Mouse (Mus musculus): Measurements from ENCODE around the gene E130308A19Rik.

E130308A19Rik gene

DNA sequence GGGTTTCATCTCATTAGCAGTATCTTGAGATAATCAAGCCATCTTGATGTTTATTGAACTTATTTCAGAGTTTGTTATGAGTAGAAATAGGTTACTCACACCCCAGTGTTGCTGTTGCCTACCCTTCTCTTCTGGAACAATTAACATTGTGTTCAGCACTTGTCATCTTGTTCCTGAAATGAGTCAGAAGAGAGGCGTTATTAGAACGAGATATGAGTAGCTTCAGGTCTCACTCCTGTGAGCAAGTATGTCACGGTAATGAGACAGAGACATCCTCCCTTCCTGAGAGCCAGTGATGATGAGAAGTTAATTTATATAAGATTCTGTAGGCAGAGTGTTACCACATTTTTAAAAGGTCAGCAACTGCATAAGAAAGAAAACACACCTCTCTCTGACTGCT lies 56.5 kb downstream of the E130308A19Rik start:
- no peak for DNase-seq (ENCODE audit: low spot score in 2 of 2)

DNA sequence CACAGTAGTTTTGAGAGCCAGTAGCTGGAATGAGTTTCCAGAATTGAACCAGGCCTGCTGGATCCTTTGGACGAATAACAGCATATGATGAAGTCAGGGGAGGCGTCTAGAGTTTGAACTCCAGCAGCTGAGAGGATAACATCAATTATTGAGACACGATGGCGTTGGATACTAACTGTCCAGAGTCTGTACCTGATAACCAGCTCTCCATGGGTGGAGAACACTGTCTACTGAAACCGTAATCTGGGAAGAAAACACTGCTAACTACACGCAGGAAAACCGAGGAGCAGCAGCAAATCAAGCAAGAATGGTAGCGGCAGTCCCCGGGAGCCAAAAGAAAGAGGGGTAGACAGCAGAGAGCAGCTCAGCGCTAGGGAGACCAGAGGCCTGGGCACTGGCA lies 56.9 kb downstream of the E130308A19Rik start:
- no peak for DNase-seq (ENCODE audit: low spot score in 2 of 2)

DNA sequence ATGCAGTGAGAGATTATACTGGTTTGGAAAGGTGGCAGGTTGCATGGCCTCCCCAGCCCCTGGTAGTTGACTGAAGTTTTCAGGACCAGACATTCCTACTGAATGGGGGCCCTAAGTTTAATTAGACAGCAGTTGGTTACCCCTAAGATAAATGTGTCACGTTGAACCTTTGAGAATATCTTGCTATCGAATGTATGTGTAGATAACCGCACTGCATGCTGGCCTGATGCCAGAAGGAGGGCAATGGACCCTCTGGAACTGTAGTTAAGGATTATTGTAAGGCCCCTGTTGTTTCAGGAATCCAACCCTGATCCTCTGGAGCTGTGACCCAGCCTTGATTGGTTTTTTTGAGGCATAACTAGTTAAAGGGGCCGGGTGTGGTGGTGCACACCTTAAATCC lies 58.3 kb downstream of the E130308A19Rik start:
- DNase-seq (ENCODE audit: low spot score in 2 of 2) = no peak

DNA sequence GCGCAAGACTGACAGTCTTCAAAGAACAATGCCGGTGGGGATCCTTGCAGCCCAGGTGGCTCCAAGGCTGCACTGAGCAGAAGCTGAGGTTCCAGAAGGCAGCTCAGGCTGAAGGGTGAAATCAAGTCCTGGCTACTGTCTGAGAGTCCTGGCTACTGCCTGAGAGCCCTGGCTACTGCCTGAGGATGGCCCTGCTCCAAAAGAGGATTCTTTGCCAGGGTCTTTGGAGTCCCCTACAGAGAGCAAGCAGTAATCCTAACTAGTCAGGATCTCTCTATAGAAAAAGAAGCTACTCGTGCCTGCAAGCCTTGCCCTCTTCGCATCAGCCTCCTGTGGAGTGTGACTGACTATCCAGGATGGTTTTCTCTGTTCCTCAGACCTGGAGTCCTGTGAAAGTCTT lies 60.7 kb downstream of the E130308A19Rik start:
- no peak for DNase-seq (ENCODE audit: low spot score in 2 of 2)

DNA sequence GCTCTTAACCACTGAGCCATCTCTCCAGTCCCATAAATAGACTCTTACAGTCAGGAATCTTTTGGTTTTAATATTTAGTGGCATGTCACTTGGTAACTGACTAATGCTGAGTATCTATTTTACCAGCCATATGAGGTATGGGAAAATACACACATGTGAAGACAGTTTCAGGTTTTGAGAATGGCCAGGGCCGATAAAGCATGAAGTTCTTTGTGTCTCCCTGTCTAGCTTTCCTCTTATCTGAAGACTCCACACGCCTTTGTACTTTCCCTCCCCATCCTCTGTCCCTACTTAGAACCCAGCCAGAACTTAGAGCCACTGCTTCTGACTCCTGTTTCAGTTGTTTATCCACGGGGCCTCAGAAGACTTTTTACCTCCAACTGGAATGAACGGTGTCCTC lies 63.0 kb downstream of the E130308A19Rik start:
- DNase-seq (ENCODE audit: low spot score in 2 of 2) = no peak

DNA sequence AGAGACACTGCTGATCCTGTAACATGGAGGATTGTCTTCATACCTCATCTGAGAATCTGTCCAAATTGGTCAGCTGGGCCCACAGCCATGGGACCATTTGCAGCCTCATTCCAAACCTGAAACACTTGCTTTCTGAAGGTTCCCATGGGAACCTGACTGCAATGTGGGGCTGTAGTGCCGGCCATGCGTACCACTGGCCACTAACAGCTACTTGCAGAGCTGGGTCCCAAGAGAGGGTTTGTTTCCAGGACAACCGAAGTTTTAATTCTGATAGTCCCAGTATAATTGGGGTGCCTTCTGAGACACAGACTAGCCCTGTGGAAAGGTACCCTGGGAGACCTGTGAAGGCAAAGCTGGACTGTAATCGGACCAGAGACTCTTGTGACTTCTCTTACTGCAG lies 64.1 kb downstream of the E130308A19Rik start:
- DNase-seq (ENCODE audit: low spot score in 2 of 2) = no peak

DNA sequence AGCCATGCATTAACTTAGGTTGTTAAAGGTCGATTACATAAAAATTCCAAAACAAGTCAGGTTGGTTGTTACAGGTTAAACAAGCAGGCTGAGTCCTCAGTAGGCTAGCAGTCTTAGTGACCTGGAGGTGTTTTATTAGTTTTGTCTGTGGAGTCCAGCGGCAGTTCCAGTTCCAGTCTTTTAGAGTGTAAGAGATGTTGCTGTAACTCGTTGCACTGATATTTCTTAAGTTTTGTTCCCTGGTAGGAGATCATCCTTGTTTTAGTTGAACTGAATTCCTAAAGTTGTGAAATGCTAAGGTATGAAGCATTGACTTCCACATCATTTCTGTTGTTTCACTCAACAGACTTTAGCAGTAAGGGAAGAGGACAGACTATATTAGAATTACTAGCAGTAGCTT lies 70.8 kb downstream of the E130308A19Rik start:
- DNase-seq (ENCODE audit: low spot score in 2 of 2) = no peak

DNA sequence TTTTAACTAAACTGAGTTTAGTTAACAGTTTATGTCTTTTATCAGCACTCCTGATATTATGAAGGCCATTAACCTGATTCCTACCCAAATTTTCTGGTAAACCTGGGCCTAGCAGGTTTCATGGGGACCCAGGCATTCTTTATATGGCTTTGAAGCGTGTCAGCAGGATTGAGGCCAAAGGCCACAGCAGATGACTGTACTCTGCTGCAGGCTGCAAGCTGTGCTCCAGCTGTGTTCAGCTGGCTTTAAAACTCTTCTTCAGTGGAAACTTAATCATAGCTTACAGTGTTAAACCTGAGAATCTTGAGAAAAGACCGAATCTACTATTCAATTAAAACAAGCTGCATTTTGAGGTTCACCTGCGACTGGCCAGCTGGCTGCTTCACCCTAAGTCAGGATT lies 71.9 kb downstream of the E130308A19Rik start:
- DNase-seq (ENCODE audit: low spot score in 2 of 2) = no peak

DNA sequence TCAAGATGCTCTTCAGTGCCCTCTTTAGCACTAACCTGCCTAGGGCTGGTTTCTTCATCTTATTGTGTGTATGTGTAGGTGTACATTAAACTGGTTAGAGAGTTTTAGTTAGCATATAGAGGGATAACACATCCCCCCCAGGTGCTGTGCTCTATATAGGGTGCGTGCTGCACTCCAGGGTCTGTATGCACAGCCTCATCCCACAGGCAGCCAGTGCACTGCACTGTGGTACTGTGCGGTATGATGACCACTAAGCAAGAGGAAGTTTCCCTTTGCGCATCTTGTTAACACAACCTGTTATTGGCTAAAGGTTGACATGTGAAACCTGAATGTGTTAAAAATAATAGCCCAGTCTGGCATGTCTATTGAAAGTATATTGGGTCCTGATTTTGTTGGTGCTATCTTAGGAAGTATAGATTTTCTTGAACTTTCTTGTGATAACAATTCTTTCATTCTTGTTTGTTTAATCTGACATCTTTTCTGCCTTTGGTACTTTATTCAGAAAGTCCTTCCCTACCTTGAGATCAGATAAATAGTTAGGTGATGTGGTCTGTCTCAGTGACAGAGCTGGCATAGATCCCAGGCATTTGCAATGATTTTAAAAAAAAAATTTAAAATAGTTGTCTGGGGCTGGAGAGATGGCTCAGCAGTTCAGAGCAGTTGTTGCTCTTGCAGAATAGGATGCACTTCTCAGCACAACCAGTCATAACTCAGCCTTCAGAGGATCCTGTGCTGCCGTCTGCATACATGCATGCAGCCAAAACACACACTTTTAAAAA lies 73.2 kb downstream of the E130308A19Rik start:
- no peak for DNase-seq (ENCODE audit: low spot score in 2 of 2)

DNA sequence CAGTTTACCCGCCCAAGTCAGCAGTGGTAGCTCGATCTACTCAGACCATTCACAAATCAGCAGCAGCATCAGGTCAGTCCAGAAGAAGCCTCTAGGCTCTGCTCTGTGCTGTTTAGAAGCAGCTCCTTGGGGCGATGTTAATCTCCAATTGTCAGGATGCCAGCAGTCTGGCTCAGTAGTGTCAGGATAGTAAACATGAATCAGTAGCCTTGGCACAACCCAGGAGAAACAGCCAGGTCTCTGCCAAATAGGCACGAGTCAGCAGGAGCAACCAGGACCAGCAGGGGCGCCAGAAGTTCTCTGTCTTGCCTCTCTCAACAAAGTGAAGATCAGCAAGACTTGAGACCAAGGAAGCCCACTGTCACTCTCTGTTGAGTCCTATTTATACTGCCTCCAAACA lies 83.3 kb downstream of the E130308A19Rik start:
- no peak for DNase-seq (ENCODE audit: low spot score in 2 of 2)

DNA sequence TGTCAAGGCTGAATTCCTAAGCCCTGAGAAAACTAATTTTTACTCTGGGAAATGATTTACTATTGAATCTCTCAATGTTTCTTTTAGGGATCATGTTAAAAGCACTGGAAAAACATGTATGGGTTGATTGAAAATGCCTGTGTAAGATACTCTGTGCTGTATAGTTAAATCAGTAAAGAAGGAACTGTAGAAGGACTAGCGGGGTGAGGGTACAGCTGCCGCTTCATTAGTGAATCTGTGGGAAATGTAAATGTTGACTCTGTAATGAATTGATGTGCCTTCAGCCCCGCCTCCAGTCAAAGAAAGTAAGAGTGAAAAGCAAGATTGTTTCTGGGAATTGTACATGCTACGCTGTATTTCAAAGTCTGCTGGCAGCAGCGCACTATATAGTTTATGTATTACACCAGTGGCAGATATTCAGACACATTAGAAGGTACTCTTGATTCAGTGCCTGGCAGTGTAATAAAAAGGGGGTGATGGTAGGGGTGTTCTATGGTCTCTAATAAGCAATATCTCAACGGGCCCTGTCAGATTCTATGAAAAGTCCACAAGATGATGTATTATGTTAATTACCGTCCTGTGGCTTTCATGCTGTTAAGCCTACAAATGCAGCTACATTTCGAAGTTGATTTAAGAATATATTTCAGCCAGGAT lies 84.9 kb downstream of the E130308A19Rik start:
- DNase-seq (ENCODE audit: low spot score in 2 of 2) = no peak

DNA sequence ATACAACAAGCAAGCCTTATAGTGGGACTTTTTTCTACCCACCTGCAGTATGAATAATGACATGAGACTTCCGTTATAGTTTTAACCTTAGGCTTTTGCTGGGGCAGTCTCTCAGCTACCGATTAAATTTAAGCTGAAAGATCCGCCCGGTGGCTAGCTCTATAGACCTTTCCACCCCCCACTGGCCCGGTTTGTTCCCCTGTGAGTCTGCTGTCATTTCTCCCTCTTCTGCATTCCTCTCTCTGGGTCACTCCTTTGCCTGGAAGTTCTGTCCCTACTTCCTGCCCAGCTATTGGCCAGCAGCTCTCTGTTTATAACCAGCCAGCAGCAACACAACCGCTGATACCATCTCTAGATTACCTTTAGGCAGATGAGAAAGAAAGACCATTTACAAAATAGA lies 86.4 kb downstream of the E130308A19Rik start:
- no peak for DNase-seq (ENCODE audit: low spot score in 2 of 2)

DNA sequence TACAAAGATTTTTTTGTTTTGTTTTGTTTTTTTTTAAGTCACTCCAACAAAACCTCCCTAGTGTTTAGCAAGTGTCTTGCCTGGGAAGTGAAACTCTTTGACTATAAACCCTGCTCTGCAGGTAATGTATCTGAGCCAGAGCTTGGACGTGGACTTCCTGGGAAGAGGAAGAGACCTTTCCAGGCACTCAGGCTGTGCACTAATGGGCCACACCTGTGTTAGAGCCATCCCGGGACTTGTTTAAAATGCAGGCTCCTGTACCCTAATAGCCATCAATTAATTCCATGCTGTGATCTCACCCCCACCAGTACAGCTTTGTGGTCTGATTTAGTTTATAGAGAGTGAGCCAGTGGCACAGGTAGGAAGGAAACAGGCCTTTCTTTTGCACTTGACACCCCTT lies 86.9 kb downstream of the E130308A19Rik start:
- no peak for DNase-seq (ENCODE audit: low spot score in 2 of 2)

DNA sequence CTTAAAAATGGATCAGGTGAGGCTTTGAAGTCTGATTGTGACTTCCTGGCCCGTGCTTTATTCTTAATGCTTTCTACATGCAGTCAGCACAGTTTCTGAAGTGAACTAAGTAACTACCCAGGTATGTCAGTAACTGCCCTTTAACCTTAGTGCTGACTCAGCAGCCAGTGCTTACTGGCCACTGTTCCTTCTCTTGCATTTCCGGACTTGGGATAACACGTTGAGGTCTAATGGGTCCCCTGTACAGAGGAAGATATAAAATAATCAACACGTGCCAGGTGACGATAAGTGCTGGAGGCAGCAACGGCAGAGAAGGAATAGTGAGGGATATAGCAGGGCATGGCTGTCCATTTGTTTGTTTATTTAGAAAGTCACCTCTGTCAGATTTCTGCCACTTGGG lies 88.5 kb downstream of the E130308A19Rik start:
- no peak for DNase-seq (ENCODE audit: low spot score in 2 of 2)

DNA sequence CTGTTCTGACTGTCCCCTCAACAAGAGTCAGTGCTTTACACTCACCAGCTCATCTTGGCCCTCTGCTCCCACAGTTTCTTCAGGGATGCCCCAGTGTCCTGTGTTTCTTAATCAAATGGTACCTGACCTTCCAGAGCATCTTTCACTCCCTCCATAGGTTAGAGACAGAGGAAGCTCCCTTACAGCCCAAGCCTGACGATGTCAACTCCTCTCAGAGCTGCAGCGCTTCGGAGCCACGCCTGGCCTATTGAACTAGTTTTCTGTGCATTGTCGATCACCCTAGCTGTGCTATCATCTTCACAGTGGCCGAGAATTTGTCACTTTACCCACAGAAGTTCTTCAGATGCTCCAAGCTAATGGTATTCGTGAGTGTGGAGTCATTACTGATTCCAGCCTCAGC lies 88.9 kb downstream of the E130308A19Rik start:
- DNase-seq (ENCODE audit: low spot score in 2 of 2) = no peak

DNA sequence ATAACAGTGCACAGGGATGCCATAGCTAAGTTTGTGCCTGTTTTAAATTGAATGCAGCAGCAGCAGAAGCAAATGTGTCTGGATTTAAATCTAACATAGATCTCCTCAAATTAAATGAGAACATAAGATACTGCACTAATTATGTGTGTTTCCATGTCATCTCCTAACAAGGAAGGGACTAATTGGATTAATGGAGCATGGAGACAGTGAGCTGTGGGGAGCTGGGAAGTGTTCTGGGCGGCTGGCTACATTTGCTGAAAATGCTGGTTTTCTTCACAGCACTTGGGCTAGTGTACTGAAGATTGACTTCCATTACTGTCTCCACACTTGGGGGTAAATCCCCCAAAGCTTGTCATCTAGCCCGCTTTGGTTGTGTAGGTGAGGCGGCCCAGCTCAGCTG lies 89.5 kb downstream of the E130308A19Rik start:
- no peak for DNase-seq (ENCODE audit: low spot score in 2 of 2)

DNA sequence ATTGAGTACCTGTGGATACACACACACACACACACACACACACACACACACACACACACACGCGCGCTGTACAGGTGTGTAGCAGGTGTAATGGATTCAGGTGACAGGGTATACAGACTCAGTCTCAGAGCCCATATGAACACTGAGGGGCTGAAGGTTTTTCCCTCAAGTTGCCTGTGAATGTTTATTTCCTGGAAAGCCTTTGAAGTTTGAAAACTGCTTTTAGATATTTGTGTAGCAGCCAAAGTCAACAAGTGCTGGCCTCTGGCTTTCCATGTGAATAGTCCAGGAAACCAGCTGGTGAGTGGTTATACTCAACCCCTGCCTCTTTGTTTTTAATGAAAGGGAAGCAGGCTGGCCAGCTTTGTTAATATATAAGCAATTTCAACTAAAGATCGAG lies 91.3 kb downstream of the E130308A19Rik start:
- no peak for DNase-seq (ENCODE audit: low spot score in 2 of 2)

DNA sequence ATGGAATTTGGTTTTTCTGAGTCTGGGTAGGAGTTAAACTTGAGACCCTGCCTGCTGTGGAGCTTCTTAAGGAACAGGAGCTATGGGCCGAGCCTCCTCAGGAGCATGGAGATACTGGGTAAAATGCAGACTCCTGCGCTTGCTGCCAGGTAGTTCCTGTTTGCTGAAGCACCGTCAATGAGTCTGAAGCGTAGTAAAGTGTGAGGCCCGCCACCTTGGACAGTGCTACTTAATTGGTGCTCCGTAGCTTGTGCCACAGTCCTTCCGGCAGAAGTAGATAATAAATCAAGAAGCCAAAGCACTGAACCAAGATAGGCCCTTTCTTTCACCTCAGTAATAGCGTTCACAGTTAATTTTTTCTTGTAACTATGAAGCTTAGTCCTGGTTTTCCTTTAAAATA lies 92.5 kb downstream of the E130308A19Rik start:
- DNase-seq (ENCODE audit: low spot score in 2 of 2) = no peak

DNA sequence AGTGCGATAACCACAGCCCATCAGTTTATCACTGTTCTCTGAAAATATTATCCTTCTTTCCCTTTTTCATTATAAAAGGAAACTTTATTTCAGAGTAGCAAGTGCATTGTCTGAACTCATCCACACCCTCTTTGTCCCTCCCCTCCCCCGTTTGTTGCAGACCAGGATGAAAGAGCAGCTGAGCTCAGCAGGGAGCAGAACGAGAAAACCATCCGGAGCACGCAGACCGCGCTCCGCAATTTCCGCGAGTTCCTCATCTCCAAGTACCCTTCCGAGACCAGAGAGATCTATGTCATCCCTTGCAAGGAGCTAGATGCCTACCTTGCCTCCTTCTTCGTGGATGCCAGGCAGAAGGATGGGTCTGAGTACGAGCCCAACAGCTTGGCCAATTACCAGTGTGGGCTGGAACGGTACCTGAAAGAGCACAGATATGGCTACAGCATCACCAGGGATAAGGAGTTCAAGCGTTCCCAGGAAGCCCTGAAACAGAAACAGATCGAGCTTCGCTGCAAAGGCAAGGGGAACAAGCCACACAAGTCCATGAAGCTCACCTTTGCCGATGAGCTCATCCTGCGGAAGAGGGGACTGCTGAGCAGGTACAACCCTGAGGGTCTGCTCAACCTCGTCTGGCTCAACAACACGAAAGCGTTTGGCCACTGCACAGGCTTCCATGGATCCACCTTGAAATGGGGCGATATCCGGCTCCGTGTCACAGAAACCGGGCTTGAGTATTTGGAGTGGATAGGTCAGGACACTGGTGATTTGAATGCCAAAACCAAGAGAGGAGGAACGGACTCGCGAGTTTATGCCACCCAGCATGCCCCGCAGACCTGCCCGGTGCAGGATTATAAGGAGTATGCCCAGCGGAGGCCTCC lies 93.7 kb downstream of the E130308A19Rik start:
- no peak for DNase-seq (ENCODE audit: low spot score in 2 of 2)

DNA sequence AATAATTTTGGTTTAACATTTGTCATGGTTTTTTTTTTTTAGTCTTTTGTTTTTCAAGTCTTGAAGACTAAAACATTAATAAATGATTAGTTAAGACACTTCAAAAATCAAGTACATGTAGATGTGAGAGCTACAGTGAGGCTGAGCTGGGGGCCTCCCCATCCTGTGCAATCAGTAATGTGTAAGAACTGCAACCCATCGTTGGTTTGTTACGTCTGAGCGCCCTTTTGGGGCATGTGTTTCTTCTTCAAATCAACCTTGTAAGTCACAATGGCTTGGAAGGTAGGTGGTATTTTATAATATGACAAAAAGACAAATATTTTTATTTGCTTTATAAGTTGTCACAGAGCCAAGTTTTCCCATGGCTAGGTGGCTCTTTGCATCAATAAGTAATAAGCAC lies 95.8 kb downstream of the E130308A19Rik start:
- no peak for DNase-seq (ENCODE audit: low spot score in 2 of 2)

DNA sequence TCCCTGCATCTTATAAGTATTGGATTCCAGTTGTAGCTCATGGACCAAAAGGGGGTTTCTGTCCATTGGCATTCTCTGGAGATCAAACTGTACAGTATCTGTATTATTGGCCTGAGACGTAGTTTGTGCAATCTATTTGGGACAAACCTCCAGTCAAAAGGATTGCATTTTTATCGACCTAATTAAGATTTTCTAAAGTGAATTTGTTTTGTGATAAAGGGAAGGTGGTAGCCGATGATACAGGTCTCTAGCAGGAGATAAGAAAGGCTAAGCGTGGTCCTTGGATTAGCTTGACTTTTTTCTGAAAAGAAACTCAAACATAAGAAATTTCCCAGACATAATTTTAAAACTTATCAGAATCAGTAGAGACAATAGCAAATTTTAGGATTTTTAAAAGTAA lies 99.6 kb downstream of the E130308A19Rik start:
- no peak for DNase-seq (ENCODE audit: low spot score in 2 of 2)

DNA sequence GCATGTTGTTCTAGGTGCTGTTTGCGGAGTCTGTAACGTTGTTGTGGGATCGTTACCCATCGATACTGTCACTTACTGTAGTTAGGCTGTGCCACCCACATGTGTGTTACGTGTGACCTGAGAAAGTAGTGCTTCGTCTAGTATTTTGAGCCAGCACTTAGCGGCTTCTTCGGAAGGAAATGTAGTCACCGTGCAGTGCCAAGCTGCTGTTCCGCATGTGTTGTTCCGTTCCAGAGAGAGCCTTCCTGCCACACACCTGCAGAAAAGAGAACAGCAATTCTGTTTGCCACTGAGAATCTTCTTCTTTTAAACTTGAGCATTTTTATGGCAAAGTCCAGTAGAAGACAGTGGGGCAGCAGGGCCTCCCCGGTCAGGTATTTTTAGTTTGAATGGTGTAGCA lies 100.5 kb downstream of the E130308A19Rik start:
- DNase-seq (ENCODE audit: low spot score in 2 of 2) = peak in 1 of 2 experiments; percentile 5
